Mouse (Mus musculus) embryonic facial prominence, embryonic 11.5 days (tissue): Measurements from ENCODE around the gene Fam234b. TPM values are rescaled to one million over a fixed set of nuclear protein-coding genes. Genes with fewer than 3 reads are reported as not detected.

Source experiments
- ATAC-seq: fragments of 200-750 bp; cut with Nextera tagmentation; replicated peaks from 2 replicates; pipeline ENCODE4 v1.8.0; 2017; ENCODE audit warnings: low read depth; ENCODE audit not compliant: insufficient number of reproducible peaks, low FRiP score, low TSS enrichment
- DNase-seq: peaks from one replicate; pipeline ENCODE4 v3.0.0-alpha.2; 2015; ENCODE audit warnings: low spot score
- H3K27ac ChIP-seq: fragments of 300-500 bp; sonication (generic); replicated peaks from 2 replicates; pipeline ENCODE4 v1.5.1; 2014; ENCODE audit warnings: mild to moderate bottlenecking, low read depth, low read length, control low read depth
- H3K27me3 ChIP-seq: fragments of 300-500 bp; sonication (generic); 2 replicates; pipeline ENCODE4 v1.6.1; 2014; ENCODE audit warnings: mild to moderate bottlenecking, low read length, moderate library complexity, mixed read lengths; ENCODE audit not compliant: control insufficient read depth, insufficient read depth
- H3K36me3 ChIP-seq: fragments of 300-500 bp; sonication (generic); replicated peaks from 2 replicates; pipeline ENCODE4 v1.6.1; 2014; ENCODE audit warnings: low read depth, mild to moderate bottlenecking, low read length, moderate library complexity, mixed read lengths; ENCODE audit not compliant: control insufficient read depth, insufficient read depth
- H3K4me1 ChIP-seq: fragments of 300-500 bp; sonication (generic); 2 replicates; pipeline ENCODE4 v1.6.1; 2014; ENCODE audit warnings: low read length, mixed read lengths; ENCODE audit not compliant: control insufficient read depth, insufficient read depth
- H3K4me2 ChIP-seq: fragments of 300-500 bp; sonication (generic); 2 replicates; pipeline ENCODE4 v1.6.1; 2014; ENCODE audit warnings: low read depth, mild to moderate bottlenecking, control low read depth, low read length, moderate library complexity
- H3K4me3 ChIP-seq: fragments of 300-500 bp; sonication (generic); 2 replicates; pipeline ENCODE4 v1.5.1; 2014; ENCODE audit warnings: low read depth, low read length, control low read depth
- H3K9ac ChIP-seq: fragments of 300-500 bp; sonication (generic); replicated peaks from 2 replicates; pipeline ENCODE4 v1.6.1; 2014; ENCODE audit warnings: mild to moderate bottlenecking, control low read depth, low read length
- H3K9me3 ChIP-seq: fragments of 300-500 bp; sonication (generic); replicated peaks from 2 replicates; pipeline ENCODE4 v1.6.1; 2016; ENCODE audit warnings: mild to moderate bottlenecking, low read length, inconsistent platforms, mixed read lengths; ENCODE audit not compliant: control insufficient read depth
- WGBS: fragments of 180-500 bp; shearing (Covaris S2); extraction: QIAGEN DNeasy Blood & Tissue Kit; methylation state at CpG from one replicate; pipeline ENCODE4 v1.1.7; 2014; 5-methylcytosine and 5-hydroxymethylcytosine counted together
- polyA plus RNA-seq: library from polyadenylated mRNA; unstranded; fragments of >200 nt; fragmentation: Nextera tagmentation; extraction: Ambion mirVana; gene quantifications from 2 replicates; pipeline ENCODE4 v1.2.1, GENCODE M21; 2014

Gene Fam234b
- polyA plus RNA-seq, 1 experiment from 2014 or later, result 25.0 TPM

- H3K4me3 ChIP-seq, result no peak overlapping the region
- no peak for ATAC-seq
- no peaks in the 10 kb centered on the region; the same call in 1 of the 2 replicates for H3K36me3 ChIP-seq
- no peak for DNase-seq
- no peak overlapping the region for H3K4me2 ChIP-seq
- WGBS, result 84% methylated on average over 8 of the region's 8 CpGs
- H3K27ac ChIP-seq, result no peak overlapping the region
- H3K27me3 ChIP-seq, result no peaks in the 10 kb centered on the region
- no peaks in the 10 kb centered on the region for H3K4me1 ChIP-seq
- H3K9me3 ChIP-seq, result no peaks in the 10 kb centered on the region
- no peak overlapping the region for H3K9ac ChIP-seq
Measured at GRCm38 (mm10) chr6:135206909-135207308, 9.1 kb downstream of the Fam234b start.

DNA sequence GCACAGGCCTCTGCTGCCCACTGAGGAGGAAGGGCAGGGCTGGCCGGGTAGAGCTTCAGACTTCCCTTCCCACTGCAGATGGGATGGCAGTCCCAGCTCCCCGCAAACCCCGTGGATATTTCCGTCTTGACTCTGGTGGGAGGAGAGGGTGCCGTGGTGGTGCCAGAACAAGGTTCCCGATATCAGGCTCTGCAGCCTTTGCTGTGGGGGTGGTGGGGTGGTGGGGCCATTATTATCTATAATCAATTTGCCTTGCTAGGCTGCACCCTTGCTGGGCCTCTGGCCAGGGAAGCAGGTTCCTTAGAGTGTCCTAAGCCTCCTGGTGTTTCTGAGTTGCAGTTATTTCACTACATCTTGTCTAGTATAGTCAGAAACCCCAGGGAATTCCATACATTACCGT is 13.4 kb downstream of the Fam234b start:
- H3K27ac ChIP-seq, result no peak overlapping the region
- 76% methylated on average over 7 of the region's 7 CpGs for WGBS
- H3K27me3 ChIP-seq, result no peaks in the 10 kb centered on the region
- H3K36me3 ChIP-seq, result no peaks in the 10 kb centered on the region; the same call in 1 of the 2 replicates
- H3K9ac ChIP-seq, result no peak overlapping the region
- H3K4me2 ChIP-seq, result no peak overlapping the region
- no peaks in the 10 kb centered on the region for H3K9me3 ChIP-seq
- ATAC-seq, result no peak
- no peaks in the 10 kb centered on the region for H3K4me1 ChIP-seq
- no peak for DNase-seq
- no peak overlapping the region for H3K4me3 ChIP-seq

GRCm38 (mm10) chr6:135212666-135213065 is 14.9 kb downstream of the Fam234b start:
- H3K27me3 ChIP-seq, result no peaks in the 10 kb centered on the region
- no peak overlapping the region for H3K9ac ChIP-seq
- 85% methylated on average over 2 of the region's 2 CpGs for WGBS
- no peaks in the 10 kb centered on the region; the same call in 1 of the 2 replicates for H3K36me3 ChIP-seq
- H3K27ac ChIP-seq, result no peak overlapping the region
- no peaks in the 10 kb centered on the region for H3K9me3 ChIP-seq
- DNase-seq (no peak), ATAC-seq (no peak)
- no peak overlapping the region for H3K4me2 ChIP-seq
- H3K4me3 ChIP-seq, result no peak overlapping the region
- H3K4me1 ChIP-seq, result no peaks in the 10 kb centered on the region

DNA sequence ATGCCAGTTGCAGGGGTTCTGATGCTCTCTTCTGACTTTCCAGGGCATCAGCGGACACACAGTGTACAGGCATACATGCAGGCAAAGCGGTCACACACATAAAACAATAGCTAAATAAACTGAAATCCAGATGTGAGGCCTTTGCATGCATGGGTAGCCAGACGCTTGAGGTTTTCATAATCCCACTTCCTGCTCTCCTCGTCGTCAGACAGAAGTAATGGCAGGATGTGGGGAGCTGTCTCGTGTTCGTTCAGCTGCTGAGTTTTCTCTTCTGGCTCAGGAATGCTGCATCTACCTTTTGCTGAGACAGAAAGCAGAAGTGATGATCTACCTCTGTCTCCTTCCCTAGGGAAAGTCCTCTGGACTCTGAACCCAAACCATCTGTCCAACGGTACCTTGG is 20.6 kb downstream of the Fam234b start:
- no peak overlapping the region for H3K4me3 ChIP-seq
- no peaks in the 10 kb centered on the region for H3K36me3 ChIP-seq
- H3K27me3 ChIP-seq, result no peaks in the 10 kb centered on the region
- WGBS, result 57% methylated on average over 8 of the region's 8 CpGs
- no peak for ATAC-seq
- no peak overlapping the region for H3K4me2 ChIP-seq
- H3K27ac ChIP-seq, result no peak overlapping the region
- no peaks in the 10 kb centered on the region for H3K4me1 ChIP-seq
- H3K9ac ChIP-seq, result no peak overlapping the region
- no peaks in the 10 kb centered on the region for H3K9me3 ChIP-seq
- no peak for DNase-seq

- Histone ChIP-seq H3K36me3 (no peaks in the 10 kb centered on the region), H3K27me3 (no peaks in the 10 kb centered on the region), H3K4me1 (no peaks in the 10 kb centered on the region), H3K9me3 (no peaks in the 10 kb centered on the region), H3K4me2 (no peak overlapping the region), H3K27ac (no peak overlapping the region), H3K9ac (no peak overlapping the region), H3K4me3 (no peak overlapping the region)
- no peak for ATAC-seq
- 94% methylated on average over 5 of the region's 5 CpGs for WGBS
- DNase-seq, result no peak
Measured at GRCm38 (mm10) chr6:135219916-135220315, 22.1 kb downstream of the Fam234b start.

- DNase-seq, result peak; percentile 34
- no peak overlapping the region for H3K4me3 ChIP-seq
- peak; percentile 39; the same call in 1 of the 2 replicates for ATAC-seq
- no peak overlapping the region for H3K27ac ChIP-seq
- no peaks in the 10 kb centered on the region for H3K4me1 ChIP-seq
- no peaks in the 10 kb centered on the region for H3K27me3 ChIP-seq
- no peak overlapping the region for H3K9ac ChIP-seq
- H3K9me3 ChIP-seq, result no peaks in the 10 kb centered on the region
- WGBS, result 59% methylated on average over 6 of the region's 6 CpGs
- no peak overlapping the region for H3K4me2 ChIP-seq
- no peaks in the 10 kb centered on the region; the same call in 1 of the 2 replicates for H3K36me3 ChIP-seq
Measured at GRCm38 (mm10) chr6:135223786-135224416, 26.1 kb downstream of the Fam234b start.

GRCm38 (mm10) chr6:135228465-135228941 is 30.7 kb downstream of the Fam234b start:
- Histone ChIP-seq H3K4me3 (no peak overlapping the region), H3K4me1 (no peaks in the 10 kb centered on the region), H3K27ac (no peak overlapping the region), H3K27me3 (no peaks in the 10 kb centered on the region), H3K4me2 (no peak overlapping the region), H3K9me3 (no peaks in the 10 kb centered on the region), H3K9ac (no peak overlapping the region), H3K36me3 (no peaks in the 10 kb centered on the region; the same call in 1 of the 2 replicates)
- DNase-seq (no peak), ATAC-seq (no peak; the same call in 1 of the 2 replicates)
- 54% methylated on average over 10 of the region's 10 CpGs for WGBS

DNA sequence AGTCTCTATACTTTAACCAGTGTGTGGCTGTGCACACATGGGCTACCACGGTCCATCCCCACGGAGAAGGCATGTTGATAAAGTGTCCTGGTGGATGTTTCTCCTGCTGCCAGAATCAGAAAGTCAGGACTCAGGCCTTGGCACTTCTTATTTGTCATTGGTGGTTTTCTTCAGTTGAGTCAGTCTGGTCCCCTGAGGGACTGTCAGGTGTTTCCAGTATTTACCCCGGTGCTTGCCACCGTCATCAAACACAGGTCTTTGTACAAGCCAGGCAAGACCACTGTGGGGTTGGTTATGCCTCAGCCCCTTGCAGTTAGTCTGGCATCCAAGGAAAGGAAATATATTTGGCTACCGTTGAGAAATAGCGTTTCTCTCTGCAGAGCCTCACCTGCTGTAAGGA is 32.8 kb downstream of the Fam234b start:
- H3K9me3 ChIP-seq, result no peaks in the 10 kb centered on the region
- H3K4me3 ChIP-seq, result no peak overlapping the region
- DNase-seq, result no peak
- no peak overlapping the region for H3K4me2 ChIP-seq
- no peak overlapping the region for H3K9ac ChIP-seq
- no peaks in the 10 kb centered on the region for H3K27me3 ChIP-seq
- WGBS, result 90% methylated on average over 6 of the region's 6 CpGs
- H3K4me1 ChIP-seq, result no peaks in the 10 kb centered on the region
- no peaks in the 10 kb centered on the region; the same call in 1 of the 2 replicates for H3K36me3 ChIP-seq
- ATAC-seq, result peak; percentile 45; the same call in 1 of the 2 replicates
- no peak overlapping the region for H3K27ac ChIP-seq
